Mouse (Mus musculus): ENCODE measurements at regions not wholly inside any gene's neighbourhood (a gene's known extent, or its start where the extent isn't known, plus 50 kb on each side); places are given as distances from the start of the nearest gene placed in this dataset.

- ATAC-seq (replicated peaks; ENCODE audit: poor library complexity, severe bottlenecking): no peak
Measured at GRCm38 (mm10) chr1:76070831-76071321, 524.8 kb downstream of the Slc4a3 start.

- ATAC-seq (replicated peaks; ENCODE audit: poor library complexity, severe bottlenecking): no peak
Measured at GRCm38 (mm10) chr1:76075213-76075612, 529.1 kb downstream of the Slc4a3 start.

- ATAC-seq (replicated peaks; ENCODE audit: poor library complexity, severe bottlenecking): no peak
Measured at GRCm38 (mm10) chr1:76075685-76076455, 529.8 kb downstream of the Slc4a3 start.

- ATAC-seq (replicated peaks; ENCODE audit: poor library complexity, severe bottlenecking): no peak
Measured at GRCm38 (mm10) chr1:76080241-76080640, 534.2 kb downstream of the Slc4a3 start.

DNA sequence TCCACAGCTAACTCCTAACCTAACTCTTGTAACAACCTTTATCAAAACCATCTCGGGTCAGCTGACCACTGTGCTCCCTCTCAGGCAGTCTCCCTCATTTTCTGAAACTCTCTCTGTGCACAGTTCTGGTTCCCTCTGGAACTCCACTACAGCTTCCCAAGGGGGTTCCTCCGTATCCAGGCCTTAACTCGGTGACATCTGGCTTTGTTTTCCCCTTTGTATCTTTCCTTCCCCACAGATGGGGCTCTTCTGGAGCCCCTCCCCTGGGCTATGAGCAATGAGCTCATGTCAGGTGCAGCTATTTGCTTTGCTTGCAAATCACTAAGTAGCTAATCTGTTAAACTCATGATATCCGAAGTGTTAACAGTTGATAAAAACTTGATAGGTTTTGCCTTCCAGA lies 535.6 kb downstream of the Slc4a3 start:
- ATAC-seq (replicated peaks; ENCODE audit: poor library complexity, severe bottlenecking): no peak

DNA sequence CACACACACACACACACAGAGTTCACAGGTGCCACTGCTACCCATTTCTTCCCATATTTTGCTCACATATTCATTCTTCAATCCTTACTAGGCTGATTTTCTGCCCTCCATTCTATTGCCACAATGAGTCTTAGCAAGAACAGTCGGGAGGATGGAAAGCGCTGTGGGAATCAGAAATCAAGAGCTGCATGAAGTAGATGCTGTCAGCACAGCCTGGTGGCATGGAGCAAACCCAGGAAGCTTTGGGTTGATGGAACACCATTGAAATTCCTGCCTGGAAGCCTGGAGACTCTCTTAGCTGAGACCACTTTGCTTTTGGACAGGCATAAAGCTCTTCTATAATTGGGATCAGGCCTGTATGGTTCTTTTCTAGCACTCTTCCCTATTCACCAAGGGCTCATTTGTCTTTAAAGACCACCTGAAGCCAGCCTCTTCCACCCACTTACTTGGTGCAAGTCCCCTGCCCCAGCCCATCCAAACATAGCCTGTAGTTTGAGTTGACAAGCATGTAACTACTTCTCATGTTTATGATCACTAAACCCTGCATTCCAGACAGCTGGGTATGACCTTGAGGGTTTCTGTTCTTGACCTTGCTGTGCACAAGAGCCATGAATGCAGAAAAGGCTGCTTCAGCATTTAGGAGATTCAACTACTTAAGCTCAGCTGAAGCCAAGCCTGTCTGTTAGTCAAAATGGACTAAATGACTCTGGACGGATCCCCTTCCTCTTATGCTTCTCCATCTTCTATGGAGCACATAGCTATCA lies 537.4 kb downstream of the Slc4a3 start:
- ATAC-seq (replicated peaks; ENCODE audit: poor library complexity, severe bottlenecking): no peak

- ATAC-seq (replicated peaks; ENCODE audit: poor library complexity, severe bottlenecking): no peak
Measured at GRCm38 (mm10) chr1:76091031-76091430, 545.0 kb downstream of the Slc4a3 start.

- ATAC-seq (replicated peaks; ENCODE audit: poor library complexity, severe bottlenecking): no peak
Measured at GRCm38 (mm10) chr1:76113281-76113680, 567.2 kb downstream of the Slc4a3 start.

DNA sequence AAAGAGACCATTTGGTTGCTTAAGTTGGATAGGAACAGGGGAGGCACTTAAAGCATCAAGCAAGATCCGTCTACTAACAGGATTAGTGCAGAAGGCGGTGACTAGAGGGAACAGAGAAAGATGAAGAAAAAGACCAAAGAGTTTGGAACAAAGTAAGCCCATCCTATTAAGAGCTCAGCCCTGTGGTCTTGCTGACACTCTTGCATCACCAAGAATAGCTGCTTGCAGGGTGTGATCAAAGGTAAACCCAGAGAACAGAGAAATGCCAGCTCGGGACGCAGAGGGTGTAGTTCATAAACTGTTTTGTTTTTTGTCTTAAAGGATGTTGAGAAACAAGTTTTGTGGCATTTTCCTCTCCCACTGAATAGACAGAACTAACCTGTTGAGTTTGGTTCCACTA lies 574.8 kb downstream of the Slc4a3 start:
- ATAC-seq (replicated peaks; ENCODE audit: poor library complexity, severe bottlenecking): no peak

GRCm38 (mm10) chr1:76130353-76130752 lies 584.3 kb downstream of the Slc4a3 start:
- ATAC-seq (replicated peaks; ENCODE audit: poor library complexity, severe bottlenecking): no peak

DNA sequence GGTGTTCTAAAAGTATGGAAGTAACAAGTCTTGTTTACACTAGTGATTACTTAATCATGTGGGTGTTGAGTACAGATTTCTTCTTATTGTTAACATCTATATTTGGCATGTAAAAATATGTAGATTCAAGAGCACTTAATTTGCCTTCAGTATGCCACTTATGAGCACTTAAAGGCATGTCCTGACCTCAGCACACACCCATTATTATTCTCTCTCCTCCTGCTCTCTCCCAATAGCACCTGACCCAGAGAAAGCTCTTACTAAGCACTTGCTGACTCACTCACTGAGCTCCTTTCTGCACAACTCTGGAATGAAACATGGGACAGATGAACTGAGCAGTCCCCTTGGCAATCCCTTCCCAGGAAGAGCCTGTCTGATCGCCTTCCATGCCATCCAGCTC lies 590.7 kb downstream of the Slc4a3 start:
- no peak for ATAC-seq (replicated peaks; ENCODE audit: poor library complexity, severe bottlenecking)

DNA sequence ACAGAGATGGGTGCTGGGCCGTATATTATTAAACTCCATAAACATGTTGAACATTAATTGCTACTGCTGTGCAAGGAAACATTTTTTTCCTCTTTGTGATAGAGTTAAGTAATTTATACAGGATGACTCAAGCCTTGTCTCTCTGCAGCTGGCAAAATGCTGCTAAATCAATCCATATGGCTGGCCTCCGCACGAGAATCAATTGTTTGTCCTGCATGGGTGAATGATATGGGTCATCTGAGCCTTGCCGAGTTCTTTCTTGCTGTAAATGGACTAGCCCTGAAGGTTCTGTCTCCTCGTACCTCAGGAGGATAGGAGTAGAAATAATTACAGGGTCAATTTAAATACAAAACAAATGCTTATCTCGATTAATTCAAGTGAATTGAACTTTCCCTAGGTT lies 591.6 kb downstream of the Slc4a3 start:
- ATAC-seq (replicated peaks; ENCODE audit: poor library complexity, severe bottlenecking): no peak

DNA sequence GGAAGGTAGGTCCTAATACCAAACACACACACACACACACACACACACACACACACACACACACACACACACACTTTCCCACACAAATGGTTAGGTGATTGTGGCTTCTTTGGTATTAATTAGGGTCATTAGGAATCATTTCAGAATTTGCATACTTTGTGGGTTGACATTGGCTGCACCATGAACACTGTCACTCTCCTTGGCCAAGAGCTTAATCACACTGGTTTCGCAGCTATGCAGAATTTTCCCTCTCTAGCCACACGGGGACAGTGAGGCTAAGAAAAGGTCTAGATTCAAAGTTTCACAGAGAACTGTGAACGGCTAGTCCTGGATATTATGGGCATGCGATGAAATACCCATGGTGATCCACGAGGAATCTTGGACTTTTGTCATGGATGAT lies 597.5 kb downstream of the Slc4a3 start:
- ATAC-seq (replicated peaks; ENCODE audit: poor library complexity, severe bottlenecking): no peak

DNA sequence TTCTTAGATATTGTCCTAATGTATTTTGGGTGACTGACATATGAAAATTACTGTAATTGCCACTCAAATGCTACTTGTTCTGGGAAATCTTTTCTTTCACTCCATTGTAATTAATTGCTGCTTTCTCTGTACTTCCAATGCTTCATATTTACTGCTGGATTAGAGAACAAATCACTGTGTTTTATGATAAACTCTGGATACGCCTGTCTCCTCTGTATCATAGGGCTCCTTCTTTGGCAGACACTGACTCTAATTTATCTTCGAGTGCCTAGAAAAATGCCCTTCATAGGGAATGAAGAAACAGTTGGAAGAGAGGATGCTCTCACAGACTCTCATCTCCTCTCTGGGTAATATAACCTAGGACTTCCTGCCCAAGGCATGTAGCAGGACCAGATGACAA lies 602.9 kb downstream of the Slc4a3 start:
- no peak for ATAC-seq (replicated peaks; ENCODE audit: poor library complexity, severe bottlenecking)

- ATAC-seq (replicated peaks; ENCODE audit: poor library complexity, severe bottlenecking): no peak
Measured at GRCm38 (mm10) chr1:76156291-76156690, 610.2 kb downstream of the Slc4a3 start.

- ATAC-seq (replicated peaks; ENCODE audit: poor library complexity, severe bottlenecking): no peak
Measured at GRCm38 (mm10) chr1:76167486-76167885, 621.4 kb downstream of the Slc4a3 start.

GRCm38 (mm10) chr1:76181181-76181580 lies 635.1 kb downstream of the Slc4a3 start:
- ATAC-seq (replicated peaks; ENCODE audit: poor library complexity, severe bottlenecking): no peak

DNA sequence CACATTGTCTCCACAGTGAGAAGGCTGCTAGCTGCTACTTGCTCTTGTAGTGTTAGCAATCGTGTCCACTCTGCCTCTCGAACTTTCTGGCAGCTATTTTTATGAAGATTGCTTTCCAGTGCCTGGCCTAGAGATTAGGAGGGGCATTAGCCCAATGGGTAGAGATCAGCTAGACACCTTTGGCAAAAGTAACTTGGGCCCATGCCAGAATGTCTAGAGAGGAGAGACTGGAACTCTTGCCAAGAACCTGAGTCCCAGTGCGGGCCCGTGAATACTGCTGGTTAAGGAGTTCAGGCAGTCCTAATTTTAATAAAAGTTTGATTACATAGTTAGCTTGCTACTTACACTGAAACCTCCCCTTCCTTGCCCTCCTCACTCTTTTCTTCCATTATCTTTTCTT lies 648.8 kb downstream of the Slc4a3 start:
- ATAC-seq (replicated peaks; ENCODE audit: poor library complexity, severe bottlenecking): no peak

DNA sequence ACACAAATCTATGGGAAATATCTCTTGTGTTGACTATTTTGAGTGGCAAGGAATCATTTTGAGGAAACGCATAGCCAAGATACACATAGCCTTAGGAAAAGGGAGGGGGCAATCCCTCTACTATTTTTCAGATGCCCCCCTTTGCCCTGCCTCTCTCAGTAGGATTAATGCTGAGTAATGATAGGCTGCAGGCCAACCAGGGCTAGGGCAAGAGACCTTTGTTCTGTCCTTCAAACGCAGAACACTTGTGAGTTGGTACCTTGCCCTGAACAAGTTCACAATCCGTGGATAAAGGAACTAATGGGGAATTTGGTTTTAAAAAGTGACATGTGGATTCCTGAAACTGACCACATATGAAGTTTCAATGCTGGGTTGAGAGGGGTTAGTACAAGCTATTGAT lies 651.6 kb downstream of the Slc4a3 start:
- no peak for ATAC-seq (replicated peaks; ENCODE audit: poor library complexity, severe bottlenecking)

DNA sequence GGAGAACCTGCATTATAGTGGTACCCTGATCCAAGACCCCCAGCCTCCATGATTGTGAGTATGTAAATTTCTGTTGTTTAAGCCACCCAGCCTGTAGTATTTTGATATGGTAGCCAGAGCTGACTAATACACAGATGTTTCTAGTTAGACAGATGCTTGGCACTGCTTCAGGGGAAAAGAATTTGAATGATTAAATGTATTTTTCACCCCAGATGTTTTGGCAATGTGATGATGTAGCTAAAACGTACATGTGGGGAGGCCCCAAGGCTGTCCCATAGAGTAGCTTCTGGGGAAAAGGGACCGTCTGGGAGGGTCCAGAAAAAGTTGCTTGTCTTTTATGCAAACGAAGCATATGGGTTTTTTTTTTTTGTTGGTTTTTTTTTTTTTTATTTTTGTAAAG lies 654.8 kb downstream of the Slc4a3 start:
- no peak for ATAC-seq (replicated peaks; ENCODE audit: poor library complexity, severe bottlenecking)

GRCm38 (mm10) chr1:76212486-76212885 lies 666.4 kb downstream of the Slc4a3 start:
- no peak for ATAC-seq (replicated peaks; ENCODE audit: poor library complexity, severe bottlenecking)

GRCm38 (mm10) chr1:76244721-76245120 lies 698.7 kb downstream of the Slc4a3 start:
- ATAC-seq (replicated peaks; ENCODE audit: poor library complexity, severe bottlenecking): no peak

All from granulocyte monocyte progenitor cell, adult 5-6 weeks (primary cell).